Mouse (Mus musculus) spleen, adult 2 months (tissue): ENCODE data around the gene Lrrc75a.

Experiments
- CTCF ChIP-seq: fragments of 200-500 bp; IDR thresholded peaks from 2 replicates; pipeline ENCODE4 v1.5.1; 2011; ENCODE audit warnings: mild to moderate bottlenecking, inconsistent platforms; ENCODE audit not compliant: insufficient read depth, insufficient read length, insufficient replicate concordance; ENCODE audit errors: extremely low read depth
- POLR2A ChIP-seq: fragments of 200-500 bp; IDR thresholded peaks from 2 replicates; pipeline ENCODE4 v1.6.1; 2011; ENCODE audit warnings: low read depth, low read length, inconsistent platforms

DNA sequence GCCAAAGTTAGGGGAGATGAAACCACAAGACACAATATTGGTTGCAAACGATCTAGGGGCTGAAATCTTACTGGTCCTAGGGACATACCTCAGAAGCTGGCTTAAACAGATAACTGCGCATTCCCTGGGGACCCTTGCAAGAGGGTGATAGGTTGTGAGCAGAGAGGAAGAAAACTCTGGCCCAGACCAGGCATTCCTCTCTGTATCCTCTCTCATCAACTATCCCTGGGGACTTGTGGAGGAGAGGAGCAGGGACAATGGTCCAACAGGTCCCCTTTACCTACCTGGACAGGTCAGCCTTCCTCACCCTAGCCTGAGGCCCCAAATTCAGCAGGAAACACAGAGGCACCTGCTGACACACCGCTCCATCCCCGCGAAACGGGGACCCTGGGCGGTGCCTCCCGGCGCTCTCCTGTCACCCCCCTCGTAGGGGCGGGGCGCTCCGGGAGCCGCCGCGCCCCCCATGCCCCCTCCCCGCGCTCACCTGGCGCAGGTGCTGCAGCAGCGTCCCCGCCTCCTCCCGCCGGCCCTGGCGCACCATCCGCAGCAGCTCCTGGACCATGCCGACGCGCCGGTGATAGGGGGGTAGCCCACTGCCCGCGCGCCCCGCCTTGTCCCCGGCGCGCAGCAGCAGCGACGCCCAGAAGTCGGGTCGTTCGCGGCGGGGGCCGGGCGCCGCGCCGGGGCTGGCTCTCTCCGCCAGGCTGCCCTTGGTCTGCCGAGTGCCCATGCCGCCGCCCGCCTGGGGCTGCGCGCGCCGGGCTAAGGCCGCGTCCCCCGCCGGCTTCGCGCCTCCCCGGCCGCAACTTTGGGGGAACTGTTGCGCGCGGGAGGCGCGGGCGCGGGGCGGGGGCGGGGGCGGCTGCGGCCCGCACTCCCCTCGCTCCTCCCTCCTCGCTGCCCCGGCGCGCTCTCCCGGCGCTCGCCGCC lies at the start of gene Lrrc75a:
- TF ChIP-seq CTCF (no peak), POLR2A (no peak)
